Mouse (Mus musculus) megakaryocyte, adult 5-6 weeks (primary cell): ENCODE measurements around the gene Tcf7l2. TPM values are rescaled to one million over a fixed set of nuclear protein-coding genes. Genes with fewer than 3 reads are reported as not detected.

Source experiments
- ATAC-seq: 2 replicates; pipeline ENCODE4 v1.8.0; 2016; ENCODE audit warnings: mild to moderate bottlenecking, inconsistent platforms; ENCODE audit not compliant: poor library complexity, severe bottlenecking
- total RNA-seq, 2 experiments: library from RNA; stranded (forward) in 1 of 2; stranded (reverse) in 1 of 2; fragments of 153-499, 151-499 nt in 1 of 2; fragments of 221-1000, 200-1000 nt in 1 of 2; gene quantifications; 2 replicates each; pipeline versions ENCODE4 v1.2.3 to v1.2.4; 2015 to 2017

Tcf7l2 gene
- total RNA-seq, 2 experiments from 2014 or later = 0.47 to 0.81 TPM

DNA sequence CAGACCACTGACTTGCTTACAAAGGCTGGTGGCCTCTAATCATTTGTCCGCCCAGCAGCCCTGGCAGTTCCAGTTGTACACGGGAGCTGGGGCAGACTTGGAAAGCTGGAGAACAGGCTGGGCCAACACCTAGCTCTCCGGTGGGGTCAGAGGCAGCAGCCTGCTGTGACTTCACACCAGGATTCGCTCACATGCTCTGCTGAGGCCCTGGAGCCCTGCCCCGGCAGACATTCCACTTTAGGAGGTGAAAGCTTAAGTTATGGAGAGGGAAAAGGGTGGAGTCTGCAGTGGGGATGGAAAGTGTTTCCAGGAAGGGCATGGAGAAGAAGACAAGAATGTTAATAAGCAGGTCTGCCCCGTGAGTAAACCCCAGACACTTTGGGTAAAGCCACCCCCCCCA lies 19.2 kb upstream of the Tcf7l2 start:
- ATAC-seq = no peak

DNA sequence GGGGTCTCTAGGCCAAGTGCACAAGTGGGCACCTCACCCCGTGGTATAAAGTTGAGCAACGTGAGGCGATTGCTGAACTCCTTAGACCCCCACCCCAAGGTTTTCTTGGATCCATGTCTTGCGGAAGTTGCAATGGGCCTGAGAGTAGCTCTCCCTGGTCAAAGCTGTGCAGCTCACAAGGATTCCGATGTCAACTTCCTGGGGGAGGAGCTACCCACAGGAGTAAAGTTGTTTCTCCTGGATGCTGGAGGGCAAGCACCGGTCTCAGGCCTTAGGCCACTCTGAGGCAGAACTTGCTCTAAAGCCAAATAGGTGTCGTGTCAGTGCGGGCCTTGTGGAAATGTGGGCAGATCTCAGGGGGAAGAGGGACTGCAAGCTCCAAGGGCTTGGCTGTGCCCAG lies 12.2 kb upstream of the Tcf7l2 start:
- no peak for ATAC-seq

DNA sequence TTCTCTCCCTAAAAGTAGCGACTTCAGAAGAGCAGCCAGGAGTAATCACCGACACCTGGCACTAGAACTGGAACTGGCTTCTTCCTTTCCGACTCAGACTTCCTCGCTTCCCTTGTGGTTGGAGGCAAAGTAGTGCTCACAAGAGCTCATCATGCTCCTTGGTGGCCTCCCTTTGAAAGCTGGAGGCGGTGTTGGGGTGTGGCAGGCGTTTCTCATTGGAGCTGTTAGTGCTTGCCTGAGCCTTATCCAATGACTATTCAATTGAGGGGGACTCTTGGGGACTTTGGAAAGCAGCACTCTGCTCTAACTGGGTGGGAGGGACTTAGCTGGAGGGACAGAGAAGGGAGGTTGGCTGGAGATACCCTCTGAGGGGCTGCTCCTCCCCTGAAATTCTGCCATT lies 9.1 kb upstream of the Tcf7l2 start:
- ATAC-seq = no peak

DNA sequence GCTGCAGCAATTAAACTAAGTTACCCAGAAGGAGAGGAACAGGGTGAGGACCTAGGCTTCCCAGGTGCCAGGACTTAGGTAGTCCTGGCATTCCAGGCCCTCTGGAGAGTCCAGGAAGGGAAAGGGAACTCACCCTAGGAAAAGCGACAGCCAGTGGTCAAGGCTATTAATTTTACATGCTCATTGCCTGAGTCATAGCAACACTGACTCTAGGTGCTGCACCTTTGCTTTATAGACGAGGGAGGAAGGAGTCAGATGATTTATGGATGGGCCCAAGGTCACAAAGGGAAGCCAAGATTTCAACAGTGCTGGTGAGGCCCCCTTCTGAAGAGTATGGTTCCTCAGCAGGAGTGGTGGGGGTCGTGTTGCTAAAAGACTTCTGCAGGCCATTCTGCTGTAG lies 8.6 kb upstream of the Tcf7l2 start:
- no peak for ATAC-seq

DNA sequence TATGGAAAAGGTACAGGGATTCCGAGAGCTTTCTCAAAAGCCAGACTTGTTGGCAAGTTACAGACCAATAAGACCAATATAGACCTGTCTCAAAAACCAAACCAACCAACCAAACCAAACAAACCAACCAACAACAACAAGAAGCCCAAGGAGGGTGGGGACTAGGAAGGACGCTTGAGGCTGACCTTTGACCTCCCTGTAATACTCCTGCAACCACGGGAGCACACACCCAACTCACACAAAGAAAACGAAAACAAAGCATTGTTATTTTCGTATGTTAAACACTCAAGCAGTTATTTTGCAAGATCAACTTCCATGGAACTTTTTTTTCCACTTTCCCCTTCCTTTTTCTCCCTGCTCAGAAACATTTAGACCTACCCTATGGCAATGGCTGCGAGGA lies 5.6 kb upstream of the Tcf7l2 start:
- no peak for ATAC-seq

- no peak for ATAC-seq
These were observed 1.9 kb upstream of the Tcf7l2 start for GRCm38 (mm10) chr19:55739713-55740112.

- 0 out of 2 replicates have a peak, but pooled peaks have one; percentile 4 for ATAC-seq
These were observed 724 bp upstream of the Tcf7l2 start for GRCm38 (mm10) chr19:55740753-55741438.

GRCm38 (mm10) chr19:55742386-55743000 lies 873 bp downstream of the Tcf7l2 start:
- no peak for ATAC-seq

GRCm38 (mm10) chr19:55743001-55743556 lies 1.5 kb downstream of the Tcf7l2 start:
- ATAC-seq = no peak

- peak; percentile 25 for ATAC-seq
These were observed 2.2 kb downstream of the Tcf7l2 start for GRCm38 (mm10) chr19:55743557-55744441.

- no peak for ATAC-seq
These were observed 3.1 kb downstream of the Tcf7l2 start for GRCm38 (mm10) chr19:55744576-55745191.

GRCm38 (mm10) chr19:55745192-55745578 lies 3.6 kb downstream of the Tcf7l2 start:
- no peak for ATAC-seq

DNA sequence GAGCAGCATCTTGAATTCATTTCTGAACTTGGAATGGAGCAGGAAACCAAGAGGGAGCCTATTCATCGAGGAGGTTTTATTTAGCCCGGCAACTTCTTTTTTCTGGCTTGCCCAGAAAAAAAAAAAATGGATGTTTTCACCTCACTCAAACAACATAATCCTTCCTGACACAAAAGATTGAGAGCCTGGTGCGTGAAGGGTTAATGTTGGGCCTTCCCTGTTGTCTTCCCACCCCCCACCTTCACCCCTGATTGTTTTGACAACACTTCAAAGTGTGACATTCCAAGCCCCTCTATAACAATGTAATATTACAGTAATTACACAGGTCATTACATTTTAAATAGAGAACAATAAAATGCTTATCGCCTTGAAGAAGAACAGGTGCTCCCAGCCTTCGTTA lies 4.6 kb downstream of the Tcf7l2 start:
- ATAC-seq = no peak

GRCm38 (mm10) chr19:55747237-55747925 lies 5.8 kb downstream of the Tcf7l2 start:
- ATAC-seq = no peak

GRCm38 (mm10) chr19:55747926-55748291 lies 6.3 kb downstream of the Tcf7l2 start:
- ATAC-seq = no peak

DNA sequence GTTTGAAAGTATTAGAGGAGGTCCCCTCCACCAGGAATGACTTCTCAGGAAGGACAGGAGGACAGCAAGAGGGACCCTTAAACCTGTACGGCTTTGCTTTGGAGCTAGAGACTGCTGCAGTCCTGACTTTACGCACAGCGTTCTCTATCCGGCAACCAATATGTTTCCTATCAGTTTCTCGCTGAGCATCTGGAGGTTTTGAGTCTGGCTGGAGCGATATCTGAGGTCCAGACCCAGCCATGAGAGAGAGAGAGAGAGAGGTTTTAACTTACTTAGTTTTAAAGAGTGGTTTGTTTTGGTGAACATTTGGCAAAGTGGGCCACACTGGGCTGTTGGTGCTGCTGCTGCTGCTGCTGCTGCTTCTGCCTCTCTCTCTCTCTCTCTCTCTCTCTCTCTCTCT lies 7.2 kb downstream of the Tcf7l2 start:
- ATAC-seq = no peak

DNA sequence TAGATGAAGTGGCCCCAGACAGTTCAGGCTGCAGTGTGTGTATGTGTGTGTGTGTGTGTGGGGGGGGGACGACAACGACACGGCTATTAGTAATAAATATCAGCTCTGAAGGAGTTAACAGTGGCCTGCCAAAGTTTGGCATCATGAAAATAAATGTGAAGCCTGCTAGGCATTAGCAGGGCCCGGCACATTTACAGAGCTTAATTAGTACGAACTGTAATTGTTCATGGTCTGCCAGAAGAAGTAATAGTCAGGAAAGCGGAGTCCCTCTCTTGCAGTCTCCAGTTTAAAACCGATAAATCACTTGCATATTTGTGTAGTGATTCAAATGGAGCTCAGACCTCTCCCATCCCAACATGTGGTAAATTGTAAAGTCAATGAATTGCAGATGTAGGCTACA lies 7.9 kb downstream of the Tcf7l2 start:
- no peak for ATAC-seq

- no peak for ATAC-seq
These were observed 8.4 kb downstream of the Tcf7l2 start for GRCm38 (mm10) chr19:55750048-55750447.

DNA sequence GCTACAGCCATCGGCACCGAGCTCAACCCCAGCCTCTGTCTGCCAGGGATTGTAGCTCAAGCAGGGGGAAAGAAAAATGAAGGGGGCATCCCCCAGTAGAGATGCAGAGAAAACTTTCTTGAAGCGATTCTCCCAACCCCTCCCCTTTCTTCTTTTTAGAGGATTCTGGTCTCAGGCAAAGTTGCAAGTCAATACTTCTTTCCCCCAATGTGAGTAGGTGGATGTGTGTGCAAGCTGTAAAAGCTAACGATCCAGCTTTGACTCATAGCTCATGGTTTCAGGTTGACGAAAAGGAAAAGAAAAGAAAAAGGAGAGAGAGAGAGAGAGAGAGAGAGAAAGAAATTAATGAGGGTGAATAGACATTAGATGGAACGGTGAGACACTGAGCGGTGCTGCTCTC lies 8.8 kb downstream of the Tcf7l2 start:
- ATAC-seq = no peak

DNA sequence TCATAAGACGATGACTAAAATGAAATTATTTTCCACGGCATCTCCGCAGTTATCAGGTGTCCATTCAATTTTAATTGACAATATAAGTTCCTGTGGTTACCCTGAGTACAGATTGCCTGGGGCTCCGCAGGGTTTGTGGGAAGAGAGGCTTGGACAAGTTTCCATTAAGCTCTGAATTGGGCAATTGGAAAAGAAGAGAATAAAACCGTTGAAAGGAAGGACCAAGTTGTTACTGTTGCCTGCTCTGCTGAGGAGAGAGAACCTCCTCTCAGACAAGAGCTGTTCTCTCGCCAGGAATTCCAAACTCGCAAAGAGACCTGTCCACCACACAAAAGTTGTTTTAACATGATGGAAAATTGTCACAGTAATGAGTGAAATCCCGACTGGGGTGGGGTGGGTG lies 11.2 kb downstream of the Tcf7l2 start:
- no peak for ATAC-seq

DNA sequence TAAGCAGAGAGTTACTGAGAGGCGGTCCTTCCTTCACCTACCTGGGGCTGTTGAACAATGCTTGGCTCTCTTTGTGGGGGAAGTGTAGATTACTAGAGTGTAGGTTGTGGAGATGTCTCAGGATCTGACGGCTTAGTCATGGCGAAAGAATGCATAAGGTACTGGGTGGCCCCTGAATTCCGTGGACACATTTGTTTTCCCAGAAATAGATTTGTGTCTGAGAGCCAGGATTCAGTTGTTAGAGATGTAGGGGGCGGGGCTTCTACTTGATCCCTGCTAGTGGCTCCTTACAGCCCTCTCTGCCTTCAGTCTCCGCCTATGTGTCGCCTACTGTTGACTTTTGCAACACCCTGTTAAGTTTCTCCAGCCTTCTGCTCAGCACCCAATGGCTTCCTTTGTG lies 12.7 kb downstream of the Tcf7l2 start:
- no peak for ATAC-seq
